Mouse (Mus musculus) intestine, embryonic 16.5 days (tissue): ENCODE measurements around the gene Prkn. TPM values are rescaled to one million over a fixed set of nuclear protein-coding genes. Genes with fewer than 3 reads are reported as not detected.

Experiments used
- ATAC-seq: fragments of 200-750 bp; cut with Nextera tagmentation; 2 replicates; pipeline ENCODE4 v1.8.0; 2017; ENCODE audit warnings: moderate TSS enrichment, moderate library complexity
- H3K27ac ChIP-seq: fragments of 300-500 bp; sonication (generic); 2 replicates; pipeline ENCODE4 v1.5.1; 2014; ENCODE audit warnings: mild to moderate bottlenecking, low read length
- H3K27me3 ChIP-seq: fragments of 300-500 bp; sonication (generic); replicated peaks from 2 replicates; pipeline ENCODE4 v1.6.1; 2014; ENCODE audit warnings: low read length, control low read depth, mixed read lengths; ENCODE audit not compliant: control insufficient read depth, insufficient read depth
- H3K36me3 ChIP-seq: fragments of 300-500 bp; sonication (generic); 2 replicates; pipeline ENCODE4 v1.6.1; 2014; ENCODE audit warnings: low read length, control low read depth; ENCODE audit not compliant: control insufficient read depth, insufficient read depth
- H3K4me1 ChIP-seq: fragments of 300-500 bp; sonication (generic); 2 replicates; pipeline ENCODE4 v1.6.1; 2014; ENCODE audit warnings: low read length, control low read depth, mixed read lengths; ENCODE audit not compliant: control insufficient read depth, insufficient read depth
- H3K4me2 ChIP-seq: fragments of 300-500 bp; sonication (generic); 2 replicates; pipeline ENCODE4 v1.6.1; 2014; ENCODE audit warnings: low read depth, low read length, control low read depth
- H3K4me3 ChIP-seq: fragments of 300-500 bp; sonication (generic); 2 replicates; pipeline ENCODE4 v1.5.1; 2014; ENCODE audit warnings: mild to moderate bottlenecking, low read length
- H3K9ac ChIP-seq: fragments of 300-500 bp; sonication (generic); 2 replicates; pipeline ENCODE4 v1.6.1; 2014; ENCODE audit warnings: low read depth, low read length
- H3K9me3 ChIP-seq: fragments of 300-500 bp; sonication (generic); 2 replicates; pipeline ENCODE4 v1.6.1; 2016; ENCODE audit warnings: low read length, control low read depth; ENCODE audit not compliant: control insufficient read depth
- WGBS: fragments of 180-500 bp; shearing (Covaris S2); extraction: QIAGEN DNeasy Blood & Tissue Kit; methylation state at CpG from one replicate; pipeline ENCODE4 v1.1.7; 2014; 5-methylcytosine and 5-hydroxymethylcytosine counted together
- polyA plus RNA-seq: library from polyadenylated mRNA; unstranded; fragments of >200 nt; fragmentation: Nextera tagmentation; extraction: Ambion mirVana; gene quantifications from 2 replicates; pipeline ENCODE4 v1.2.1, GENCODE M21; 2015

Gene Prkn
- polyA plus RNA-seq, 1 experiment from 2014 or later: 1.3 TPM

DNA sequence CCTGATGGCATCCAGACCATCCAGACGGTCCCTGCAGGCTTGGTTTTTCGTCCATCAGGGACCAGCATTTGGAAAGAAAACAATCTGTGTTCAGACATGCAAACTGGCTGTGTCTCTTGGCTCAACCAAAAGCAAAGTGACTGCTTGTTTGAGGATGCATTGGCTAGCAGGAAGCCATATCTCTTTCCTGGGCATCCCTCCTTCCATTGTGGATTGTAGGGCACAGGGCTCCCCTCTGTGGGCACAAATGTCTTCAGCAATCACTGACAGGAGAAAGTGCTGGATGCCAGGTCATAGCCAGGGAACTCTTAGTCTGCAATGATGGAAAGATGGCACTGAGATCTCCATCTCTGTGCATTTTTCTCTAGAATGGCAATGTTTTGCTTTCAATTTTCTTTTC, 939.8 kb downstream of the Prkn start:
- H3K27ac ChIP-seq: no peak overlapping the region
- no peaks in the 10 kb centered on the region for H3K27me3 ChIP-seq
- 46% methylated on average over 2 of the region's 2 CpGs for WGBS

DNA sequence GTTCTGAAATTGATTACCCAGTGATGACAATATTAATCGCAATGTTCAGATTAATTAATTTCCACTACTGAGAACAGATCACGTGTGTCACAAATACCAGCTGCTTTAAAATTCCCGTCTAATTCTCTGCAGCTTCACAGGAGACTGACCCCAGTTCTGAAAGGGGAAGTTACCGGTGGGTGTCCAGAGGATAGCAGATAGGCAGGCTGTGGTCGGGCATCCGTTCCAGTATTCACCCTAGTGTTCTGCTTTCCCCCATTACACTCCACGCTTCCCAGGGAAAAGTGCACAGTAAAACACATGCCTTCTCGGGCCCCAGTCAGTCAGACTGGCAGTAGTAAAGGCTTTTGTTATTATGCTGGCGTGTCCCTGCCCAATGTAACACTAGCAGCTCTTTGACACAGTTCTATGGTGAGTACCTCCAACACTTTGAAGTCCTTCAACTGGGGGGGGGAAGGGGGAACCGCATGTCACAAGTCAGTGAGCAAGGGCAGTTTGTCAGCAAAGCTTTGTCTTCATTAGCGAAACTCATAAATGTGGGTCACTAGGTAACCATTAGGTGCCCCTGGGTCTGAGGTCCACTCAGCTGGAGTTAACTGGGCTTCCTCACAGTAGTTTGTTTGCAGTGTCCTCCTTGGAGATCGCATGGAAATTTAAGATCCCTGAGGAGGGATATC, 940.8 kb downstream of the Prkn start:
- 64% methylated on average over 12 of the region's 12 CpGs for WGBS
- H3K4me2 ChIP-seq: no peak overlapping the region
- ATAC-seq: no peak
- no peak overlapping the region for H3K27ac ChIP-seq
- H3K4me3 ChIP-seq: no peak overlapping the region
- H3K27me3 ChIP-seq: no peaks in the 10 kb centered on the region
- H3K9me3 ChIP-seq: no peaks in the 10 kb centered on the region
- no peaks in the 10 kb centered on the region for H3K36me3 ChIP-seq
- H3K4me1 ChIP-seq: no peaks in the 10 kb centered on the region
- no peak overlapping the region for H3K9ac ChIP-seq

More for the DNA sequence above, 939.8 kb downstream of the Prkn start:
- no peak overlapping the region for H3K4me2 ChIP-seq
- no peak for ATAC-seq
- H3K4me3 ChIP-seq: no peak overlapping the region
- no peaks in the 10 kb centered on the region for H3K36me3 ChIP-seq
- H3K4me1 ChIP-seq: no peaks in the 10 kb centered on the region
- H3K9me3 ChIP-seq: no peaks in the 10 kb centered on the region
- no peak overlapping the region for H3K9ac ChIP-seq

DNA sequence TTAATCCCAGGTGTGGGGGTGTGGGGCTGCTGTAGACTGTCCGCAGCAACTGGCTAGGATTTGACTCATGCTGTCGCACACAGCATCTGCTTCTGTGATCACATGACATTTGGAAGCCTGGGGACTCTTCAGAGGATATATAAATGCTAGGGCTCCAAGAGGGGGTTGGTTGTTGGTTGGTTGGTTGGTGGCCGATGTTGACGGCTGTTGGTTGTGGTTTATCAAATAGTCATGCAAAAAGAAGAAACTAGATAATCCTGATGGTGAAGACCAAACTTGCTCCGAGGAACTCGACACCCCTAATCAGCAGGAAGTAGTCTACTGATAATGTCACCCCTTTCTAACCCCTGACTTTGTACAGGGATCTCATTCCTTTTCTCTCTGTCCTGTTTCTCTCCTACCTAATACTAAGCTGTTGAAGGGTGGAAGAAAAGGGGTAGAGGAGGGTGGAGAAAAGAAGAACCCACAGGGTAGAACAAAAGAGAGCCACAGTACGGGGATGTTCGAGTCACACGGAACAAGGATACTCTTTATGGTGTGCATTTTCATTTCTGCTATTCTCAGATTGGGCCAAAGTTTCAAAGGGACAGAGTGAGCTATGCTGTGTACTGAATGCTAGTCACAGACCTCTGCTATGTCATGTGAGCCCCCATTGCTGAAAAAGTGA, 948.2 kb downstream of the Prkn start:
- ATAC-seq: no peak
- Histone ChIP-seq H3K36me3 (no peaks in the 10 kb centered on the region), H3K4me1 (no peaks in the 10 kb centered on the region), H3K4me2 (no peak overlapping the region), H3K9ac (no peak overlapping the region), H3K27ac (no peak overlapping the region), H3K4me3 (no peak overlapping the region), H3K9me3 (no peaks in the 10 kb centered on the region), H3K27me3 (no peaks in the 10 kb centered on the region)
- WGBS: 82% methylated on average over 9 of the region's 9 CpGs

DNA sequence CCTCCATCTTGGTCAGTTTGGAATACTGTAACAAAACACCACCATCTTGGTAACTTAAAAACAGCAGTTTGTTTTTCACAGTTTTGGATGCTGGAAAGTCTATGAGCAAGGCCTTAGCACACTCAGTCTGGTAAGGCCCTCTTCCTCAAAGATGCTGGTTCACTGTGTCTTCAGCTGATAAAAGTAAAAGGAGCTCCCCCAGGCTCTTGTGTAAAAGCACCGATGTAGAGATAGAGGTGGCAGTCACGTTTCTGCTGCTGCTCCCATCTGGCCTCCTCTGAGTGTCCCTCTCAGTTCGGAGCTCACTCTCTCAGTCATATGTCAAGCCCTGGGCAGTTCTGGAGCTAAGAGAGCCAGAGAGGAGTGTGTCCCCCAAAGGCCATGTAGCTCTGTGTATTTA, 955.8 kb downstream of the Prkn start:
- H3K4me1 ChIP-seq: no peaks in the 10 kb centered on the region
- WGBS: 80% methylated on average over 3 of the region's 3 CpGs
- no peak overlapping the region for H3K4me2 ChIP-seq
- H3K9me3 ChIP-seq: no peaks in the 10 kb centered on the region
- H3K27me3 ChIP-seq: no peaks in the 10 kb centered on the region
- no peak overlapping the region for H3K4me3 ChIP-seq
- H3K36me3 ChIP-seq: no peaks in the 10 kb centered on the region
- no peak overlapping the region for H3K9ac ChIP-seq
- H3K27ac ChIP-seq: no peak overlapping the region
- ATAC-seq: no peak

DNA sequence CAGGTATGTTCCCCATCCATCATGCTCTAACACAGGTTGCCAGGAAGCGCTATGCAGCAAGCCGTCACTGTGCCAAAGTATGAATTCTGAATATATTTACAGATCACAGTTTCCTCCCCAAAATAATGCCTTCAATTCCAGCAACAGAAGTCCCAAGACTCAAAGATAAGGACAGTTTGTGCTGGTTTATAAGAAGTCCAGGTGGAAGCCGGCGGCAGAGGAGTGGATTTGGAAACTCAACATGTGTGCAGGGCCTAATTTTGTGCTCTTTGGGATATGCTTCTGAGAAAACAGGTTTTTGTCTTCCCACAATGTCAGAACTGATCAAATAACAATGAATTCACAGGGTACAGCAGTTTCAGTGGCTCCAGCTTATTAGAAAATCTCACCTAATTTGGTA, 961.0 kb downstream of the Prkn start:
- 88% methylated on average over 4 of the region's 4 CpGs for WGBS
- Histone ChIP-seq H3K27ac (no peak overlapping the region), H3K27me3 (no peaks in the 10 kb centered on the region), H3K36me3 (no peaks in the 10 kb centered on the region), H3K4me1 (no peaks in the 10 kb centered on the region), H3K9ac (no peak overlapping the region), H3K4me2 (no peak overlapping the region), H3K4me3 (no peak overlapping the region), H3K9me3 (no peaks in the 10 kb centered on the region)
- ATAC-seq: no peak

DNA sequence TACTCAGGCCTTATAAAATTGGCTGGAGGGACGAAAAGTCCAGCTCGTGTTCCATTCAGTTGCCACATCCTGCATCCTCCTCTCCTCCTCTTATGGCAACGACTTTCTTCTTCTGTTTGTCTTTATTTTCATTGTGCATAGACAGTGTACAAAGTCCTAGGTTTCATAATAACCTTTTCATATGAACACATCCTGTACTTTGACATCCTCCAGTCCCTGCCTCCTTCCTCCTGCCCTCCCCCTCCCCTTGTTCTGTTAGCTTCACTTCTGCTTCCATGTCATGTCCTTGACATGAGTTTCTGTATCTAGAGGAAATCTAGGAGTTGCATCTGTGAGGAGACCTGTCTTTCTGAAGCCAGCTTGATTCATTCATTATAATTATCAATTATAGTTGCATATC, 967.1 kb downstream of the Prkn start:
- Histone ChIP-seq H3K9ac (no peak overlapping the region), H3K4me2 (no peak overlapping the region), H3K36me3 (no peaks in the 10 kb centered on the region), H3K27me3 (no peaks in the 10 kb centered on the region), H3K27ac (no peak overlapping the region), H3K9me3 (no peaks in the 10 kb centered on the region), H3K4me3 (no peak overlapping the region), H3K4me1 (no peaks in the 10 kb centered on the region)
- ATAC-seq: no peak
- 70% methylated on average over 3 of the region's 3 CpGs for WGBS

DNA sequence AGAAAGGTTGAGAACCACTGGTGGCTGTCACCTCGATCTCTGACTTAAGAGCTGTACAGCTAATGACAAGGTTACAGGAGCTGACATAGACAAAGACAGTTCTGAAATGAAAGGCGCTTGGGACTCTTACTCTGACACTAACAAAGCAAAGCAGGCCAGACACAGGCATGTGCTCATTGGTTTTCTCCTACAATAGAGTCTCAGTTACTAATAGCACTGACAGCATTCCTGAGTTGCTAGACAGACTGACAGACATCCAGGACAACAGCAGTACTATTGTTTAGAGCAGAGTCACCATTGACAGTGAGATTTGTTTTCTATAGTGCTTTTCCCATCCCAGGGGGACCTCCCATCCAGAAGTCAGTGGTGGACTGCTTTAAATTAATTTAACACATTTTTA, 977.7 kb downstream of the Prkn start:
- Histone ChIP-seq H3K9ac (no peak overlapping the region), H3K4me2 (no peak overlapping the region), H3K4me3 (no peak overlapping the region), H3K27me3 (no peaks in the 10 kb centered on the region), H3K27ac (no peak overlapping the region), H3K4me1 (no peaks in the 10 kb centered on the region), H3K36me3 (no peaks in the 10 kb centered on the region), H3K9me3 (no peaks in the 10 kb centered on the region)
- no peak for ATAC-seq
- 77% methylated on average over 2 of the region's 2 CpGs for WGBS

DNA sequence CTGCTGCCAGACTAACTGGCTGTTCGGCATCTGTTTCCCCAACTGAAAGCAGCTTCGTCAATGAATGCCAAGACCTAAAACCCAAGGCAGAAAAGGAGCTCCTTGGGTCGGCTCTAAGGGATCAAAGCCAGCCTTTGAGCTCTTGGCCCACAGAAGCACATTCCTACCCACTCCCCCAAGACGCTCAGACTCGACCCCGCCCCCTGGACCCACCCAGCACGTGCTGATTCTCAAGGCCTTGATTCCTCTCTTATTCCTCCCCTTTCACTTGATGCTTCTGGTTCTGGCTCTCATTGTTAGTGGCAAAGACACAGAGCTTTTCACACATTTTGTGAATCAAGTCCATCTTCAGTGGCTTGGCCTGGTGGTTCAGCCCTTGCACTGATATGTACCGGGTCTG, 979.3 kb downstream of the Prkn start:
- H3K27me3 ChIP-seq: no peaks in the 10 kb centered on the region
- H3K27ac ChIP-seq: no peak overlapping the region
- H3K36me3 ChIP-seq: no peaks in the 10 kb centered on the region
- H3K4me3 ChIP-seq: no peak overlapping the region
- 45% methylated on average over 8 of the region's 8 CpGs for WGBS
- no peaks in the 10 kb centered on the region for H3K9me3 ChIP-seq
- no peak overlapping the region for H3K4me2 ChIP-seq
- no peak for ATAC-seq
- no peaks in the 10 kb centered on the region for H3K4me1 ChIP-seq
- H3K9ac ChIP-seq: no peak overlapping the region

DNA sequence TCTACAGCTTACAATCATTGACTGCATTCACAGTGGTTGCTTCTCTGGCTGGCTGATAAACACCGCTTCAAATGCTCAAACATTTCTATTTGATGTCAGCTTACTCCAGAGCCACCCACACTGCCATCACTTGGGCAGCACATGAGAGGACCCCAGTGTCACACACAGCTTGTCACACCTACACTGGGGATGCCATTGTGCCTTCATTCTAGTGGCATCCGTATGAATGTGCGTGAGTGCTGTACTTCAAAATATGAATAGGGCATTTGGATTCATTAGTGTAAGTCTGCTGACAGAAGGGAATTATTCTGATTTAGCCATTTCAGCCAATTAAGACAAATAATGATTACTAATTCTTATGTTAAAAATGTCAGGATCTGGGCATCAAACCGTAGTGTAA, 980.6 kb downstream of the Prkn start:
- Histone ChIP-seq H3K27me3 (no peaks in the 10 kb centered on the region), H3K9ac (no peak overlapping the region), H3K27ac (no peak overlapping the region), H3K4me3 (no peak overlapping the region), H3K36me3 (no peaks in the 10 kb centered on the region), H3K9me3 (no peaks in the 10 kb centered on the region), H3K4me1 (no peaks in the 10 kb centered on the region), H3K4me2 (no peak overlapping the region)
- 89% methylated on average over 4 of the region's 4 CpGs for WGBS
- no peak for ATAC-seq

DNA sequence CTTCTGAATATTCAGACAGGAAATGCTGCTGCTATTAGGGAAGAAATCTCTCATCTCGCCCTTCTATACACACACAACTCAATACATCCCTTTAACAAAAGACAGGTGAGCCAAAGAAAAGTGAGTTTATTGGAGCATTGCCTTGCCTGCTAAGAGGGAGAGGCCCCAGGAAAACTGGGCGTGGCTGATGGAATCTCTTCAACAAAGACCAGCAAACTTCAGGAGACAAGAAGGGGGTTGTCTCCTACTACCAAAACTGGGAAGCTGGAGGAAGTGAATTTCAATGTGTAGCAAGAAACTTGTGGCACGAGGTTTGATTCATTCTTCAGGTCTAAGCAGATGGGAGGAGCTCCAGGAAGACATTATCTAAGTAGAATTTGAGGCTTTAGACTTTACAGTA, 989.3 kb downstream of the Prkn start:
- Histone ChIP-seq H3K9me3 (no peaks in the 10 kb centered on the region), H3K4me2 (no peak overlapping the region), H3K36me3 (no peaks in the 10 kb centered on the region), H3K9ac (no peak overlapping the region), H3K27ac (no peak overlapping the region), H3K4me3 (no peak overlapping the region), H3K4me1 (no peaks in the 10 kb centered on the region), H3K27me3 (no peaks in the 10 kb centered on the region)
- WGBS: 55% methylated on average over 3 of the region's 3 CpGs
- no peak for ATAC-seq
